16 mouse cellular contexts compared by ENCODE assay signal in genomic region chr15:54097498-54097897, GRCm38 (mm10).
"Had no signal": no experiment of that assay in that cellular context is flagged by ENCODE, and none has a peak within 500 bp of the region (broad histone marks: within the 10 kb centered on the region; RNA-seq: fewer than 3 reads in every experiment).

No protein-coding gene starts in this region.

- H3K36me3 ChIP-seq: neural tube, embryonic 13.5 days; neural tube, embryonic 15.5 days; stomach, embryonic 15.5 days had no signal

- H3K9ac ChIP-seq: neural tube, embryonic 13.5 days; neural tube, embryonic 15.5 days; stomach, embryonic 15.5 days had no signal

- DNase-seq: retina, postnatal 1 day; right cerebral cortex, adult 18-20 months; right cerebral cortex, postnatal 14 days; right cerebral cortex, postnatal 25 days; right cerebral cortex, postnatal 4 days; spleen, adult 18-20 months; thymus, adult 18-20 months; thymus, adult 2 months; thymus, postnatal 14 days; thymus, postnatal 25 days; thymus, postnatal 36 days; thymus, postnatal 4 days had no signal

- H3K4me1 ChIP-seq: neural tube, embryonic 13.5 days; neural tube, embryonic 15.5 days; stomach, embryonic 15.5 days had no signal

- H3K9me3 ChIP-seq: neural tube, embryonic 13.5 days; neural tube, embryonic 15.5 days; stomach, embryonic 15.5 days had no signal

- H3K4me2 ChIP-seq: neural tube, embryonic 13.5 days; neural tube, embryonic 15.5 days; stomach, embryonic 15.5 days had no signal

- H3K4me3 ChIP-seq: neural tube, embryonic 13.5 days; neural tube, embryonic 15.5 days; stomach, embryonic 15.5 days had no signal

- H3K27me3 ChIP-seq: neural tube, embryonic 13.5 days; neural tube, embryonic 15.5 days; stomach, embryonic 15.5 days had no signal

- H3K27ac ChIP-seq: neural tube, embryonic 13.5 days; neural tube, embryonic 15.5 days; stomach, embryonic 15.5 days; stomach, postnatal 0 days had no signal
